Mouse (Mus musculus) MEL (cell line): ENCODE data around the gene 2610318N02Rik. TPM values are rescaled to one million over a fixed set of nuclear protein-coding genes. Genes with fewer than 3 reads are reported as not detected.

Experiments
- DNase-seq: peaks from one replicate; pipeline ENCODE4 v3.0.0; 2011; ENCODE audit warnings: low read depth, low spot score
- H3K27ac ChIP-seq: 2 replicates; pipeline ENCODE4 v1.5.1; 2012; ENCODE audit warnings: low read depth, mild to moderate bottlenecking, control low read depth, low read length, moderate library complexity; ENCODE audit not compliant: control insufficient read depth
- H3K27me3 ChIP-seq, 2 experiments: fragments of 150-350 bp in 1 of 2; sonication (generic) in 1 of 2; 2 replicates each; pipeline ENCODE4 v1.6.1; 2012; ENCODE audit warnings: low read length in 2 of 2, mild to moderate bottlenecking in 2 of 2, improper control_type of control experiment in 1 of 2, moderate library complexity in 1 of 2; ENCODE audit not compliant: insufficient read depth in 2 of 2, control insufficient read depth in 1 of 2
- H3K36me3 ChIP-seq, 2 experiments: 2 replicates each; pipeline ENCODE4 v1.6.1; 2012 to 2014; ENCODE audit warnings: low read length in 2 of 2, improper control_type of control experiment in 1 of 2, inconsistent platforms in 1 of 2, mild to moderate bottlenecking in 1 of 2; ENCODE audit not compliant: insufficient read depth in 2 of 2, control insufficient read depth in 1 of 2
- H3K4me1 ChIP-seq, 2 experiments: fragments of 150-350 bp in 1 of 2; sonication (generic) in 1 of 2; 2 replicates each; pipeline ENCODE4 v1.6.1; 2012; ENCODE audit warnings: low read length in 2 of 2, improper control_type of control experiment in 1 of 2, mild to moderate bottlenecking in 1 of 2; ENCODE audit not compliant: insufficient read depth in 2 of 2, control insufficient read depth in 1 of 2
- H3K4me3 ChIP-seq, 2 experiments: fragments of 150-350 bp in 1 of 2; sonication (generic) in 1 of 2; 2 replicates each; pipeline ENCODE4 v1.5.1; 2012; ENCODE audit warnings: low read depth in 2 of 2, low read length in 2 of 2, mild to moderate bottlenecking in 2 of 2, moderate library complexity in 2 of 2, control low read depth in 1 of 2, improper control_type of control experiment in 1 of 2; ENCODE audit not compliant: control insufficient read depth in 1 of 2, insufficient read depth in 1 of 2
- H3K79me2 ChIP-seq: 2 replicates; pipeline ENCODE4 v1.6.1; 2012; ENCODE audit warnings: mild to moderate bottlenecking, low read length, moderate library complexity; ENCODE audit not compliant: control insufficient read depth, poor library complexity, insufficient read depth
- H3K9ac ChIP-seq: 2 replicates; pipeline ENCODE4 v1.6.1; 2012; ENCODE audit warnings: low read depth, mild to moderate bottlenecking, control low read depth, low read length, moderate library complexity; ENCODE audit not compliant: control insufficient read depth, poor library complexity, severe bottlenecking
- H3K9me3 ChIP-seq: fragments of 150-350 bp; sonication (generic); replicated peaks from 2 replicates; pipeline ENCODE4 v1.6.1; 2012; ENCODE audit warnings: mild to moderate bottlenecking, low read length, improper control_type of control experiment, moderate library complexity; ENCODE audit not compliant: insufficient read depth
- CHD2 ChIP-seq: IDR thresholded peaks from 2 replicates; pipeline ENCODE4 v1.6.1; 2011; ENCODE audit warnings: low read length, improper control_type of control experiment
- CTCF ChIP-seq, 3 experiments: IDR thresholded peaks in 2 of 3; conservative IDR thresholded peaks in 1 of 3; 2 replicates each; pipeline ENCODE4 v1.5.1; 2011 to 2012; ENCODE audit warnings: low read length in 3 of 3, low read depth in 2 of 3, mild to moderate bottlenecking in 2 of 3, improper control_type of control experiment in 1 of 3, inconsistent platforms in 1 of 3, mixed read lengths in 1 of 3, moderate library complexity in 1 of 3; ENCODE audit not compliant: control insufficient read depth in 1 of 3, insufficient read depth in 1 of 3, poor library complexity in 1 of 3, severe bottlenecking in 1 of 3
- ELF1 ChIP-seq: IDR thresholded peaks from 2 replicates; pipeline ENCODE4 v1.6.1; 2014; ENCODE audit warnings: low read depth, mild to moderate bottlenecking, inconsistent platforms, low read length, improper control_type of control experiment, moderate library complexity
- ETS1 ChIP-seq: IDR thresholded peaks from 2 replicates; pipeline ENCODE4 v1.6.1; 2012; ENCODE audit warnings: low read depth, mild to moderate bottlenecking, inconsistent platforms, low read length, improper control_type of control experiment, moderate library complexity
- GABPA ChIP-seq: IDR thresholded peaks from 2 replicates; pipeline ENCODE4 v1.6.1; 2012; ENCODE audit warnings: low read depth, mild to moderate bottlenecking, inconsistent platforms, low read length, improper control_type of control experiment, moderate library complexity
- GATA1 ChIP-seq: IDR thresholded peaks from 2 replicates; pipeline ENCODE4 v1.6.1; 2011; ENCODE audit warnings: low read depth, low read length, improper control_type of control experiment
- HCFC1 ChIP-seq: IDR thresholded peaks from 2 replicates; pipeline ENCODE4 v1.6.1; 2012; ENCODE audit warnings: low read depth, mild to moderate bottlenecking, inconsistent platforms, low read length, improper control_type of control experiment, moderate library complexity
- JUND ChIP-seq: IDR thresholded peaks from 2 replicates; pipeline ENCODE4 v1.6.1; 2011; ENCODE audit warnings: low read depth, mild to moderate bottlenecking, improper control_type of control experiment, low read length
- MAX ChIP-seq: IDR thresholded peaks from 2 replicates; pipeline ENCODE4 v1.6.1; 2011; ENCODE audit warnings: low read length, improper control_type of control experiment
- MAZ ChIP-seq: IDR thresholded peaks from 2 replicates; pipeline ENCODE4 v1.6.1; 2012; ENCODE audit warnings: low read depth, mild to moderate bottlenecking, inconsistent platforms, low read length, improper control_type of control experiment
- MXI1 ChIP-seq: IDR thresholded peaks from 2 replicates; pipeline ENCODE4 v1.6.1; 2011; ENCODE audit warnings: mild to moderate bottlenecking, low read depth, low read length, improper control_type of control experiment
- NELFE ChIP-seq: IDR thresholded peaks from 2 replicates; pipeline ENCODE4 v1.6.1; 2011; ENCODE audit warnings: low read depth, low read length, improper control_type of control experiment
- NRF1 ChIP-seq: IDR thresholded peaks from 2 replicates; pipeline ENCODE4 v1.6.1; 2014; ENCODE audit warnings: low read depth, mild to moderate bottlenecking, inconsistent platforms, low read length, improper control_type of control experiment, moderate library complexity; ENCODE audit not compliant: poor library complexity, insufficient read depth, severe bottlenecking
- POLR2A ChIP-seq, 2 experiments: IDR thresholded peaks; 2 replicates each; pipeline ENCODE4 v1.6.1; 2011 to 2012; ENCODE audit warnings: low read length in 2 of 2, mild to moderate bottlenecking in 2 of 2, control low read depth in 1 of 2, improper control_type of control experiment in 1 of 2, low read depth in 1 of 2, moderate library complexity in 1 of 2; ENCODE audit not compliant: control insufficient read depth in 1 of 2, insufficient read depth in 1 of 2, poor library complexity in 1 of 2
- POLR2AphosphoS2 ChIP-seq: IDR thresholded peaks from 2 replicates; pipeline ENCODE4 v1.6.1; 2011; ENCODE audit warnings: low read length, improper control_type of control experiment
- RAD21 ChIP-seq: IDR thresholded peaks from 2 replicates; pipeline ENCODE4 v1.6.1; 2011; ENCODE audit warnings: mild to moderate bottlenecking, low read depth, low read length, improper control_type of control experiment
- RCOR1 ChIP-seq: IDR thresholded peaks from 2 replicates; pipeline ENCODE4 v1.6.1; 2012; ENCODE audit warnings: low read depth, mild to moderate bottlenecking, inconsistent platforms, low read length, improper control_type of control experiment
- SMC3 ChIP-seq: IDR thresholded peaks from 2 replicates; pipeline ENCODE4 v1.6.1; 2011; ENCODE audit warnings: low read depth, low read length, improper control_type of control experiment
- TAL1 ChIP-seq: IDR thresholded peaks from 2 replicates; pipeline ENCODE4 v1.6.1; 2012; ENCODE audit warnings: mild to moderate bottlenecking, inconsistent platforms, low read length, moderate library complexity, mixed read lengths
- TBP ChIP-seq: IDR thresholded peaks from 2 replicates; pipeline ENCODE4 v1.8.0; 2011; ENCODE audit warnings: low read depth, low read length, improper control_type of control experiment
- TCF12 ChIP-seq: IDR thresholded peaks from 2 replicates; pipeline ENCODE4 v1.6.1; 2014; ENCODE audit warnings: low read depth, mild to moderate bottlenecking, inconsistent platforms, low read length, improper control_type of control experiment, moderate library complexity
- UBTF ChIP-seq: IDR thresholded peaks from 2 replicates; pipeline ENCODE4 v1.6.1; 2012; ENCODE audit warnings: low read depth, mild to moderate bottlenecking, inconsistent platforms, low read length, improper control_type of control experiment, moderate library complexity, borderline replicate concordance; ENCODE audit not compliant: insufficient read depth
- ZC3H11A ChIP-seq: IDR thresholded peaks from 2 replicates; pipeline ENCODE4 v1.6.1; 2012; ENCODE audit warnings: low read depth, mild to moderate bottlenecking, inconsistent platforms, low read length, improper control_type of control experiment
- ZKSCAN1 ChIP-seq: IDR thresholded peaks from 2 replicates; pipeline ENCODE4 v1.6.1; 2012; ENCODE audit warnings: low read depth, mild to moderate bottlenecking, inconsistent platforms, low read length, improper control_type of control experiment, moderate library complexity
- ZNF384 ChIP-seq: IDR thresholded peaks from 2 replicates; pipeline ENCODE4 v1.6.1; 2012; ENCODE audit warnings: low read depth, mild to moderate bottlenecking, inconsistent platforms, low read length, improper control_type of control experiment
- polyA plus RNA-seq, 2 experiments: library from polyadenylated mRNA; stranded (reverse) in 1 of 2; unstranded in 1 of 2; fragments of >175 nt in 1 of 2; fragments of >200 nt in 1 of 2; gene quantifications; 2 replicates each; pipeline versions ENCODE4 v1.2.1 to v1.2.4; 2012; ENCODE audit warnings: low replicate concordance in 2 of 2, low read depth in 1 of 2; ENCODE audit not compliant: insufficient read length in 2 of 2, insufficient read depth in 1 of 2, missing spikeins in 1 of 2
- total RNA-seq: library from RNA; depleted of rRNA; stranded (reverse); fragments of 300-350 nt; gene quantifications from 2 replicates; pipeline ENCODE4 v1.2.3, GENCODE M21; 2012

2610318N02Rik gene
- total and polyA plus RNA-seq, 3 experiments, result 23.8 to 80.6 TPM; not detected in 1

GRCm38 (mm10) chr16:17076869-17077268 is 48.1 kb downstream of the 2610318N02Rik start:
- Histone ChIP-seq H3K4me1 (0 out of 4 replicates have a peak, but pooled peaks cover 0 to 3% of the 10 kb centered on the region in 2 experiments), H3K9me3 (no peaks in the 10 kb centered on the region), H3K36me3 (no peaks in the 10 kb centered on the region), H3K27me3 (no peaks in the 10 kb centered on the region), H3K79me2 (no peaks in the 10 kb centered on the region), H3K27ac (no peak overlapping the region), H3K9ac (no peak overlapping the region), H3K4me3 (no peak overlapping the region)
- peak; percentile 43 for DNase-seq
- TF ChIP-seq POLR2AphosphoS2 (no peak), SMC3 (peak; percentile 38), HCFC1 (no peak), ZNF384 (peak; percentile 28; the same call in 1 of the 2 replicates), TAL1 (no peak), ZKSCAN1 (no peak), ZC3H11A (peak; percentile 23; the same call in 1 of the 2 replicates), MAZ (no peak), NRF1 (no peak), CTCF (IDR thresholded peaks at IDR 0.05 in 2 of 3, conservative IDR thresholded peaks at IDR 0.05 in 1 of 3; ENCODE audit: control insufficient read depth in 1 of 3, insufficient read depth in 1 of 3, low read depth in 2 of 3, low read length in 3 of 3, poor library complexity in 1 of 3, severe bottlenecking in 1 of 3) (peak; percentile 18 to 45 (median 22); a peak in 4 of 6 replicates), TBP (no peak), UBTF (no peak), ETS1 (no peak), TCF12 (no peak), RAD21 (peak; percentile 33), NELFE (no peak), MAX (no peak)

- TF ChIP-seq TAL1 (no peak), UBTF (no peak), GATA1 (no peak), RAD21 (peak; percentile 14; the same call in 1 of the 2 replicates), MAX (no peak), GABPA (no peak), ZKSCAN1 (no peak), CTCF (IDR thresholded peaks at IDR 0.05 in 2 of 3, conservative IDR thresholded peaks at IDR 0.05 in 1 of 3; ENCODE audit: control insufficient read depth in 1 of 3, insufficient read depth in 1 of 3, low read depth in 2 of 3, low read length in 3 of 3, poor library complexity in 1 of 3, severe bottlenecking in 1 of 3) (peak in 2 of 3 experiments; percentile 28 to 42; a peak in 4 of 6 replicates), JUND (no peak), RCOR1 (no peak), MAZ (no peak), CHD2 (no peak), POLR2AphosphoS2 (no peak), MXI1 (no peak), TCF12 (no peak), POLR2A (IDR thresholded peaks at IDR 0.05; ENCODE audit: control insufficient read depth in 1 of 2, insufficient read depth in 1 of 2, low read depth in 1 of 2, low read length in 2 of 2, poor library complexity in 1 of 2) (no peak), ELF1 (no peak)
- no peak overlapping the region for H3K4me3 ChIP-seq
- DNase-seq, result peak; percentile 41
- no peak overlapping the region for H3K27ac ChIP-seq
- H3K79me2 ChIP-seq, result no peaks in the 10 kb centered on the region
- H3K27me3 ChIP-seq, result no peaks in the 10 kb centered on the region
- no peaks in the 10 kb centered on the region for H3K9me3 ChIP-seq
- 0 out of 4 replicates have a peak, but pooled peaks cover 0 to 3% of the 10 kb centered on the region in 2 experiments for H3K4me1 ChIP-seq
- H3K36me3 ChIP-seq, result no peaks in the 10 kb centered on the region
- H3K9ac ChIP-seq, result no peak overlapping the region
Measured at GRCm38 (mm10) chr16:17076301-17076700, 48.7 kb downstream of the 2610318N02Rik start.
